Mouse (Mus musculus) thymus, adult 2 months (tissue): ENCODE measurements around the gene Edaradd.

Source experiments
- CTCF ChIP-seq: fragments of 200-500 bp; IDR thresholded peaks from 2 replicates; pipeline ENCODE4 v1.5.1; 2012; ENCODE audit warnings: mild to moderate bottlenecking, control low read depth, low read length, moderate library complexity, borderline replicate concordance; ENCODE audit not compliant: control insufficient read depth, poor library complexity, insufficient read depth; ENCODE audit errors: extremely low read depth
- POLR2A ChIP-seq: fragments of 200-500 bp; IDR thresholded peaks from 2 replicates; pipeline ENCODE4 v1.6.1; 2012; ENCODE audit warnings: mild to moderate bottlenecking, low read length, control low read depth, moderate library complexity; ENCODE audit not compliant: control insufficient read depth, poor library complexity, insufficient read depth; ENCODE audit errors: extremely low read depth

DNA sequence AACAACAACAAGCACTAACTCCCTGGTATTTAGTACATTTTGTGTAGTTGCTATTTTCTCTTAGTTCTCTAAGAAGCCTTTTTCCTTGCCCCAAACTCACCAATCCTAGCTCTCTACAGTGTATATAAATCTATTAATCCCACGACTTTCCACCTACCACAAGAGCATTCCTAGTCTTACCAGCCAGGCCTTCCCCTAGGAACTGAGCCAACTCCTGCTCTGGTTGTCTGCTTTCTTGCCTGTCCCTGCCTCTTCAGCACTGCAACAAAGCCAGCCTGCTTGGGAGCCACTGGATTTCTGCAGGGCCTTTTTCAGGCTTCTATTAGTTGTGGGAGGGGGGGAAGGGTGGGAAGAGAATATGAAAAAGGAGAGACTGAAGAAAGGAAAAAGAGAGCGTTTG lies 35.0 kb downstream of the Edaradd start:
- no peak for TF ChIP-seq CTCF
- TF ChIP-seq POLR2A = no peak
